Mouse (Mus musculus): ENCODE results near the gene Plagl2.

DNA sequence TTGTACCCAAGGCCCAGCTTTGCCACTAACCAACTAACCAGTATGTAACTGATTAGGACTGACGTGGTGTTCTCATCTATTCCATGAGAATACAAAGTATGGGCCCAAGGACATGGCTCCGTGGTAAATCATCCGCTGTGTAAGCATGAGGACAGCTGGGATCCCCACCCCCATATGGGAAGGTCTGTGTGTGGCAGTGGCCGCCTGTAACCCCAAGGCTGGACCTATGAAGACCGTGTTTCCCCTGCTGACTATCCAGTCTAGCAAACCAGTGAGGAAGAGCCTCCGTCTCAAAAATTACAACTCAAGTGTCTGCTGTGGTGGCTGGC, 33.7 kb upstream of the Plagl2 start:
- TF ChIP-seq POLR2A (IDR thresholded peaks at IDR 0.05; ENCODE audit: low read depth, low read length) (no peak), CTCF (IDR thresholded peaks at IDR 0.05; ENCODE audit: extremely low read depth, insufficient read length, insufficient replicate concordance, low read depth, low read length) (no peak)

All from small intestine, adult 2 months (tissue).